Mouse (Mus musculus): ENCODE data around the gene Cdk18. TPM values are rescaled to one million over a fixed set of nuclear protein-coding genes. Genes with fewer than 3 reads are reported as not detected.

Gene Cdk18
- polyA plus RNA-seq, 1 experiment, result 69.3 TPM

DNA sequence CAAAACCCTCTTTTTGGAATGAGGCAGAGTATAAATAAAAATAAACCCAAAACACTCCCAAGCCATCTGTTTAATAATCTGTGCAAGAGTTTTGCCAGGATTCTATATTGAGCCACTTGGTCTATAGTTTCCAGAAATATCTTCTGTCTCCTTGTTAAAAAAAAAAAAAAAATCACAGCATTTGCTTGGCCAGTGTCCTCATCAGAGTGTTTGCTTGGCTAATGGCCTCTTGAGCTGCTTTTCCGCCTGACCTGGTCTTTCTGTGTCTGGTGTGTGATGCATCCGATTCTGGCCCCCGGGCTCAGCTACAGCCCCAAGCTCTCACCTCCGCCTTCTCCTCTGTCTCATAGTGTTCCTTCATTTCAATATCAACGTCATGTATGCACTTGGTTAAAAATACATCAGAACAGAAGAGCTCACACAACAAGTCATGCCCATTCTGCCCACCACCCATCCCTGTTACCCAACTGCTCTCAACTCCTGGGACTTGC lies 51.3 kb downstream of the Cdk18 start:
- H3K27ac ChIP-seq (ENCODE audit: insufficient read depth, low read depth, low read length), result no peak overlapping the region
- TF ChIP-seq POLR2A (IDR thresholded peaks at IDR 0.05; ENCODE audit: low read depth, low read length) (no peak), CTCF (conservative IDR thresholded peaks at IDR 0.05; ENCODE audit: insufficient read depth, insufficient read length, low read depth, low read length) (no peak)
- H3K4me3 ChIP-seq (ENCODE audit: insufficient read depth, low read depth, low read length), result no peak overlapping the region
- H3K27me3 ChIP-seq (replicated peaks; ENCODE audit: control insufficient read depth, insufficient read depth, low read length), result no peaks in the 10 kb centered on the region
- H3K4me1 ChIP-seq (ENCODE audit: control insufficient read depth, insufficient read depth, low read length), result no peaks in the 10 kb centered on the region
- no peaks in the 10 kb centered on the region for H3K36me3 ChIP-seq (ENCODE audit: control insufficient read depth, insufficient read depth, low read length)
- DNase-seq, result no peak
- 91% methylated on average over 5 of the region's 5 CpGs for WGBS

DNA sequence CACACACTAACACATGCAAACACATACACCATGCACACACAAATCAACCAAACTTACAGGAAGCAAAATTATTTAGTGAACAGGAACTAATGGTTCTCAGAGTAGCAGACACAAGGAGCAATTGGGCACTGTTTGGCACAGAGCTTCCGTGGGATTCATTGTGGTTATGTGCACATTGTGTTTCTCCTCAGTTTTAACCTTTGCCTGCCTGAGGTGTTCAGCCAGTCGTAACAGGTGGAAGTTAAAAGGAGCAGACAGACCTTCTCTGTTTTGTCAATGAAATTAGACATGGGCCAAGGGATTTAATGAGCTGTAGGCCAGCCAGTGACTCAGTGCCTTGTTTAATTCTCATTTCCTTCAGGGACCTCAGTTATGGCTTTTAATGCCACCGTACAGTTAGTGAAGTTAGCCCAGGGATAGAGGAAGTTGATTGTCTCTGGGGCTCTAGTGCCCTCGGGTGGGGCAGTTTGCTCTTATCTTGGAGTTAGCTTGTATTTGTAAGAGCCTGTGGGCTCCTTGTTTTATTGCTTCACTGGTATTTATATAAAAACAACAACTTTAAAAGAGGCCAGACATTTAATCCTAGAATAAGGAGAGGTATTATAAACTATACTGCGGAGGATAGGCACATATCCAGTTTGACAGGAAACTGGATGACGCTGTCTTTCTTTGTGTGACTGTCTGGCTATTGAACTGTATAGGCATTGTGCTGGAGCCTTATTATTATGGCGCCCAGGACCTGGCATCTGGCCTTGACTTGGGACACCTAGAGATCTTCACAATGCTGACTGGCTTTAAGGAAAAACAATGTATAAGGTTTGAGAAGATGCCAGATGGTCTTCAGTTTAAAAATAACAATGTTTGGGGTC lies 54.1 kb downstream of the Cdk18 start:
- no peak overlapping the region for H3K27ac ChIP-seq (ENCODE audit: insufficient read depth, low read depth, low read length)
- peak; percentile 7 for DNase-seq
- no peak for TF ChIP-seq POLR2A (IDR thresholded peaks at IDR 0.05; ENCODE audit: low read depth, low read length)

DNA sequence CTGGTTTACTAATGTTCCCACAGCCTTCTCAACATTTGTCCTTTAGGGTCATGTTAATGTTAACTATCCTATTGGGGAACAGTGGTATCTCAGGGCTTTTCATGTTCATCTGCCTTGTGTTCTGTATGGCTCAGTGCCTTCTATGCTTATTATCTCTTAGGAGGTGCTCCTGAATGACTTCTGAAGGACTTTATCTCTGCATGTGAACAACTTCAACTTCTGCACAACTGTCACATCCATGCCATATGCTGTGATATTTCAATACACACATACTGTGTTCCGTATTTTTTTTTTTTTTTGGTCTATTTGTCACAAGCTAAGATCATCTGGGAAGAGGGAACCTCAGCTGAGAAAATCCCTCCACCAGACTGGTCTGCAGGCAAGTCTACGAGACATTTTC lies 61.1 kb downstream of the Cdk18 start:
- 93% methylated on average over 2 of the region's 2 CpGs for WGBS
- no peak overlapping the region for H3K27ac ChIP-seq (ENCODE audit: insufficient read depth, low read depth, low read length)
- H3K36me3 ChIP-seq (ENCODE audit: control insufficient read depth, insufficient read depth, low read length), result no peaks in the 10 kb centered on the region
- TF ChIP-seq POLR2A (IDR thresholded peaks at IDR 0.05; ENCODE audit: low read depth, low read length), result no peak
- no peak for TF ChIP-seq CTCF (conservative IDR thresholded peaks at IDR 0.05; ENCODE audit: insufficient read depth, insufficient read length, low read depth, low read length)
- H3K4me3 ChIP-seq (ENCODE audit: insufficient read depth, low read depth, low read length), result no peak overlapping the region
- H3K4me1 ChIP-seq (ENCODE audit: control insufficient read depth, insufficient read depth, low read length), result no peaks in the 10 kb centered on the region; the same call in 1 of the 2 replicates
- DNase-seq, result no peak
- H3K27me3 ChIP-seq (replicated peaks; ENCODE audit: control insufficient read depth, insufficient read depth, low read length), result no peaks in the 10 kb centered on the region

More for the DNA sequence above, 54.1 kb downstream of the Cdk18 start:
- no peak overlapping the region for H3K4me3 ChIP-seq (ENCODE audit: insufficient read depth, low read depth, low read length)
- H3K36me3 ChIP-seq (ENCODE audit: control insufficient read depth, insufficient read depth, low read length), result no peaks in the 10 kb centered on the region
- no peaks in the 10 kb centered on the region for H3K27me3 ChIP-seq (replicated peaks; ENCODE audit: control insufficient read depth, insufficient read depth, low read length)
- no peaks in the 10 kb centered on the region for H3K4me1 ChIP-seq (ENCODE audit: control insufficient read depth, insufficient read depth, low read length)
- WGBS, result 47% methylated on average over 7 of the region's 7 CpGs

DNA sequence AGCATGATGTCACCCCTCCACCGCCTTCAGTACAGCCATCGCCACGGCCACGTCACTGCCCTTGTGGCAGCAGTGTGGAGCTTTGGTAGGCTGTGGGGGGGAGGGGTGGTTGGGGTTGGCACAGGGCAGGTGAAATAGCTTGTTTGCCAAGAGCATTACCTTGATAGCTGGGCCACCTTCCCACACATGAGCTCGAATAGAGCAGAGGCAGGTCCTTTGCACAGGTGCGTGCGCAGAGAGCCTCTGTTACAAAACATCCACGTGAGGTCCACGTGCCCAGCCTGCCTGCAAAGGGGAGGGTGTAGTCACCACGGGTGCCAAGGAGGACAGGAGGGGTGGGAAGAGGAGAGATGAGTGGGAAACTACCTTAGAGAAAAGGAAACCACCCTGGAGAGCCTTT lies 63.9 kb downstream of the Cdk18 start:
- DNase-seq, result peak; percentile 80
- peak overlapping the region; percentile 93 for H3K27ac ChIP-seq (ENCODE audit: insufficient read depth, low read depth, low read length)
- H3K4me3 ChIP-seq (ENCODE audit: insufficient read depth, low read depth, low read length), result no peak overlapping the region
- no peak for TF ChIP-seq CTCF (conservative IDR thresholded peaks at IDR 0.05; ENCODE audit: insufficient read depth, insufficient read length, low read depth, low read length)
- no peak for TF ChIP-seq POLR2A (IDR thresholded peaks at IDR 0.05; ENCODE audit: low read depth, low read length)
- WGBS, result 73% methylated on average over 10 of the region's 10 CpGs
- H3K27me3 ChIP-seq (replicated peaks; ENCODE audit: control insufficient read depth, insufficient read depth, low read length), result no peaks in the 10 kb centered on the region
- no peaks in the 10 kb centered on the region; the same call in 1 of the 2 replicates for H3K4me1 ChIP-seq (ENCODE audit: control insufficient read depth, insufficient read depth, low read length)
- no peaks in the 10 kb centered on the region for H3K36me3 ChIP-seq (ENCODE audit: control insufficient read depth, insufficient read depth, low read length)

DNA sequence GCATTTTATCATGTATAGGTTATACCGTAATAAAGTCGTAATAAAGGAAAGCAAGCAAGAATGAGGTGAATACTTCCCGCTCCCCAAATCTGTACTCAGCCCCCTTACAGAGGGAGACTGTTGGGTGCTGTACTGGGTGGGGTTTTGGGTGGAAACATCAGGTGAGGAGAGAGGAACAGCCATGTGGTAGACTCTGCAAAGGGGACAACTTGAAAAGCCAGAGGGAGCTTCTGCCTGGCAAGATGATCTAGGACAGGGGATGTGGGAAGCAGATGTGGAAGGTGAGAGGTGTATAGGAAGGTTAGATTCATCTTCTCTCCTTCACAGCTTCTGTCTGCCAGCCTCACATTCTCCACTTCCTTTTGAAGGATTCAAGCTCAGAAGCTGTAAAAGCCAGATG lies 68.8 kb downstream of the Cdk18 start:
- Histone ChIP-seq H3K4me3 (ENCODE audit: insufficient read depth, low read depth, low read length) (no peak overlapping the region), H3K27me3 (replicated peaks; ENCODE audit: control insufficient read depth, insufficient read depth, low read length) (no peaks in the 10 kb centered on the region), H3K36me3 (ENCODE audit: control insufficient read depth, insufficient read depth, low read length) (no peaks in the 10 kb centered on the region), H3K27ac (ENCODE audit: insufficient read depth, low read depth, low read length) (no peak overlapping the region), H3K4me1 (ENCODE audit: control insufficient read depth, insufficient read depth, low read length) (no peaks in the 10 kb centered on the region)
- no peak for TF ChIP-seq CTCF (conservative IDR thresholded peaks at IDR 0.05; ENCODE audit: insufficient read depth, insufficient read length, low read depth, low read length)
- TF ChIP-seq POLR2A (IDR thresholded peaks at IDR 0.05; ENCODE audit: low read depth, low read length), result no peak
- 90% methylated on average over 3 of the region's 3 CpGs for WGBS
- DNase-seq, result no peak

DNA sequence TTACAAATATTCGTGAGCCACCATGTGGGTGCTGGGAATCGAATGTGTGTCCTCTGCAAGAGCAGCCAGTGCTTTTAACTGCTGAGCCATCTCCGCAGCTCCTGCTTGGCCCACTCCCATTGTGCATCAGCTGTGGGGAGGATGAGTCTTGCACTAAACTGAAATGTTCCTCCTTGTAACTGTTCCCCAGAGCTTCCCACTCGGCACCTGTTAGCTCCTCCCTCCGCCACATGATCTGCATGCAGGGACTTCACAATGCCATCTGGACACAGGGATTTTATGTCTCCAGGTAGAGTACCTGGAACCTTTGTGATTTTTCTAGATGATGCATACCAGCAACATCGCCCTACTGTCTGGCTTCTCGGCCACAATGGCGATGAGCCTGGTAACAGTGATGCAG lies 70.0 kb downstream of the Cdk18 start:
- Histone ChIP-seq H3K27me3 (replicated peaks; ENCODE audit: control insufficient read depth, insufficient read depth, low read length) (no peaks in the 10 kb centered on the region), H3K27ac (ENCODE audit: insufficient read depth, low read depth, low read length) (no peak overlapping the region), H3K4me3 (ENCODE audit: insufficient read depth, low read depth, low read length) (no peak overlapping the region), H3K4me1 (ENCODE audit: control insufficient read depth, insufficient read depth, low read length) (no peaks in the 10 kb centered on the region), H3K36me3 (ENCODE audit: control insufficient read depth, insufficient read depth, low read length) (no peaks in the 10 kb centered on the region)
- DNase-seq, result no peak
- TF ChIP-seq POLR2A (IDR thresholded peaks at IDR 0.05; ENCODE audit: low read depth, low read length) (no peak), CTCF (conservative IDR thresholded peaks at IDR 0.05; ENCODE audit: insufficient read depth, insufficient read length, low read depth, low read length) (no peak)
- 93% methylated on average over 8 of the region's 8 CpGs for WGBS

Measured in kidney, adult 2 months (tissue).